Mouse (Mus musculus) brain, embryonic 14.5 days (tissue): ENCODE measurements around the gene Hist1h2ag. TPM values are rescaled to one million over a fixed set of nuclear protein-coding genes. Genes with fewer than 3 reads are reported as not detected.

Experiments used
- DNase-seq: peaks from one replicate; pipeline ENCODE4 v3.0.0-alpha.2; 2011; ENCODE audit warnings: low read depth
- CTCF ChIP-seq: fragments of 200-500 bp; IDR thresholded peaks from 2 replicates; pipeline ENCODE4 v1.5.1; 2012; ENCODE audit warnings: inconsistent platforms, mild to moderate bottlenecking, moderate library complexity, borderline replicate concordance; ENCODE audit not compliant: insufficient read depth, insufficient read length; ENCODE audit errors: extremely low read depth
- POLR2A ChIP-seq: fragments of 200-500 bp; IDR thresholded peaks from 2 replicates; pipeline ENCODE4 v1.6.1; 2012; ENCODE audit warnings: mild to moderate bottlenecking, inconsistent platforms, borderline replicate concordance; ENCODE audit not compliant: poor library complexity, insufficient read depth, insufficient read length, severe bottlenecking; ENCODE audit errors: extremely low read depth
- polyA plus RNA-seq: library from polyadenylated mRNA; depleted of rRNA; stranded (reverse); fragments of >200 nt; gene quantifications from 2 replicates; pipeline ENCODE4 v1.2.3, GENCODE M21; 2012

The Hist1h2ag gene
- polyA plus RNA-seq, 1 experiment: 32.1 TPM

DNA sequence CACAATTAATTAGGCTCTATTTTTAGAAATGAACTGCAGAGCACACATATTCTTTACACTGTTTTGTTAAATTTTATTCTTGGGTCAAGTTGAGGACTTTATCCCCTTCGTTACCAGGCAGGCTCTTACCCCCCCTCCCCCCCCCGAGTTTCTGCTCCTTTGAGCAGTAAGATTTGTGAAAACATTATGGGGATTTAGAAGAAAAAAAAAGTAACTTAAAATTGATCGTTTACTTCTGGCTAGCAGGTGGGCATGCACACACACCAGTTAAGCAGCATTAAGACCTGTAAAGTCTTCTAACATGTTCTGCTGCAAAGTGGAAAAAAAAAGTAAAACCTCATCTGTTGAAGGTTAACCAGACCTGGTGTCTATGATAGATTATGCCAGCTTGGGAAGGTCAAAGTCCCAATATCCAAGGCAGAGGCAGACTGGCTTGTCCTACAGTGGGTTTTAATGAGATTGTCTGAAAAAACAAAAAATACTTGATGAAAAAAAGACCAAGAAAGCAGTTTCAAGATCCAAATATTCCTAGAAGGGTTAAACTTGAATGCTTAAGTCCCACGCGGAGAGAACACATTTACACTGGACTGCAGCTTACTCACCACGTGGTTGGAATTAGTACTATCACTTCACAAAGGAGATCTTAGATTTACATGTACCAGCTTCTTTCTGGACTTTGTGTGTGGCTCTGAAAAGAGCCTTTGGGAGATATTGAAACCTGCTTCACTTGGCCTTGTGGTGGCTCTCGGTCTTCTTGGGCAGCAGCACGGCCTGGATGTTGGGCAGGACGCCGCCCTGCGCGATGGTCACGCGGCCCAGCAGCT is 8.1 kb downstream of the Hist1h2ag start:
- no peak for TF ChIP-seq POLR2A
- TF ChIP-seq CTCF: no peak
- peak; percentile 60 for DNase-seq

DNA sequence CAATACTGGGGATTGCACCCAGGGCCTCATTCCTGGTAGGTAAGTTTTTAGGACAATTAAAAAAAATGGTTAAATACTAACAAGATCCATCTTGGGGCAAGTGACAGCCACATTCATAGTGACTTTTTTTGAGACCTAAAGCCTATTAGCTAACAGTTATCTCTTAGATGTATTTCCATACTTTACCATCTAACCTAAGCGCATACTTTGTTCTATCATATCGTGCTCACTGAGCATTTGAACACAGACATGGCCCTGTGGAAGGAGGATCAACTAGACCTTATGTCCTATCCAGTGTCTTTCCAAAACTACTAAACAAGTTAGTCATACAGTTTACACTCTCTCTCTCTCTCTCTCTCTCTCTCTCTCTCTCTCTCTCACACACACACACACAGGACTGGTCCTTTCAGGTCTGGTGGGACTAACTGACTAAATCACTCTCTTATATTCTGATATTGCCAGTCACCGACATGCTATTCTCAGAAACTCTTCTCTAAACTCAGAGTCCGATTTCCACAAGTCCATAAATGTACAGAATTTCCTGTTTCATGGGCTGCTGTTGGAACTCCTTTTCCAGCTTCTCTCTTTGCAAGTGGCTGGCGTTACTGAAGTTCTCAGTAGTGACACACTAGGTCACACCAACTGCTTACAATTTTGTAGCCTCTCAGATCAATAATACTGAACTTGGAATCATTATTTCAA is 8.9 kb downstream of the Hist1h2ag start:
- DNase-seq: no peak
- TF ChIP-seq POLR2A (no peak), CTCF (no peak)

DNA sequence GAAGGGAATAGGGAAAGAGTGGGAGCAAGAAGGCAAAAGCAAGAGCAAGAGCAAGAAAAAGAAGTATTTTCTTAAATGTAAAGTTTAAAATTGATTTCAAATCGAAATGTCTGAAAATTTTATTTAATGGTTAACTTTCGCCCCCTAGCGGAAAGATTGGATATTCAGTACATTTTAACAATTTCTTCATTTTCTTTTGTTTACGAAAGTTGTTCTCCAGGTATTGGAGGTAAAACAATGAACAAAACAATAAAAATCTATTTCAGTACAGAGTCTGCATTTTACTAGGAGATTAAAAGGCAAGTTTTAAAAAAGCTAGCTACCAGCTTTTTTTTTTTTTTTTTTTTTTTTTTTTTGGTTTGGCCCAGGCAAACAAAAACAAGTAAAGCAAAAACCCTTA is 12.3 kb downstream of the Hist1h2ag start:
- peak; percentile 34; the same call in 1 of the 2 replicates for TF ChIP-seq CTCF
- no peak for TF ChIP-seq POLR2A
- DNase-seq: peak; percentile 72

DNA sequence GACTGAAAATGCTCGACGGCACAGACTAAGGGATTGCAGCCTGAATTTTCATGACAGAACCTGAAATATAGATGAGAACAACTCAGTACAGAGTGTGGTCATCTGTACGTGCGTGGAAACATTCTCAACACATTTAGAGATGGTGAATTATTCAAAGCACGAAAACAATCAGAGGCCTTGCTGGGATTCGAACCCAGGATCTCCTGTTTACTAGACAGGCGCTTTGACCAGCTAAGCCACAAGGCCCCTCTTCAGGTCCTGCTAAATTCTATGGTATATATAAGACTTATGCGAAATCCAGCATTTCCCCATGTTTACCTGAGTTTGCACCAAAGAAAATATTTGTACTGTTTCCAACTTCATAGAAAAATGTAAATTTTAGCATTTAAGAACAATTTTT is 12.8 kb downstream of the Hist1h2ag start:
- TF ChIP-seq POLR2A: no peak
- TF ChIP-seq CTCF: no peak
- no peak for DNase-seq

DNA sequence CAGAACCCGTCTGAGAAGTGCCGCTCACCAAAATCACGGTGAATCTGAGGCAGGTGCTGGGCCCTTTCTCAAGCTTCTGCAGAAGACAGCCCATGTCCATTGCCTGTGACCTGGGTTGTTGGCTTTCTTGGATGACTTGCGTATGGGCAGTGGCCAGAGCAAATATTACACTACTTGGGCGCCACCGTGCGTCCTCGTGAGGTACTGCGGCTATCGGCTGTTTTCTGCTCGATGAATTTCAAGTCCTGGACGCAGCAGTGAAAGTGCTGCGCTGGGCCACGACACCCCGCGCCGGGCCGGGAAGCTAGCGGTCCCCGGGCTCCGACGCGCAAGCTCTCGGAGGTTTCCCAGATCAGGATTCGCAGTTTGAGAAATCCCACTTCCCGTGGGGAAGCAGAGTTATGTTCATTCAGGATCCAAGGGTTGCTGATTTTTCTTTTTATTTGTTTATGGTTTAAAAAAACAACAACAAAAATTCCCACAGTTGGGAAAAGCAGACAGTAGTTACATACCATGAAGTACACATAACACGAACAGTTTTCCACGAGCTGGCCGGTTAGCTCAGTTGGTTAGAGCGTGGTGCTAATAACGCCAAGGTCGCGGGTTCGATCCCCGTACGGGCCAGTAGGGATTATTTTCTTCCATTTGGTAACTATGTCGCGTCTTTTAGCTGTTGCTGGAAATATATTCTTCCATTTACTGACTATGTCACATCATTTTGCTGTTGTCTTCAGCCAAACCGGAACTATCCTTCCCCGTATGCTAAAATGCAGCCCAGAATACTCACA is 13.9 kb downstream of the Hist1h2ag start:
- TF ChIP-seq CTCF (peak; percentile 94), POLR2A (no peak)
- peak; percentile 95 for DNase-seq

DNA sequence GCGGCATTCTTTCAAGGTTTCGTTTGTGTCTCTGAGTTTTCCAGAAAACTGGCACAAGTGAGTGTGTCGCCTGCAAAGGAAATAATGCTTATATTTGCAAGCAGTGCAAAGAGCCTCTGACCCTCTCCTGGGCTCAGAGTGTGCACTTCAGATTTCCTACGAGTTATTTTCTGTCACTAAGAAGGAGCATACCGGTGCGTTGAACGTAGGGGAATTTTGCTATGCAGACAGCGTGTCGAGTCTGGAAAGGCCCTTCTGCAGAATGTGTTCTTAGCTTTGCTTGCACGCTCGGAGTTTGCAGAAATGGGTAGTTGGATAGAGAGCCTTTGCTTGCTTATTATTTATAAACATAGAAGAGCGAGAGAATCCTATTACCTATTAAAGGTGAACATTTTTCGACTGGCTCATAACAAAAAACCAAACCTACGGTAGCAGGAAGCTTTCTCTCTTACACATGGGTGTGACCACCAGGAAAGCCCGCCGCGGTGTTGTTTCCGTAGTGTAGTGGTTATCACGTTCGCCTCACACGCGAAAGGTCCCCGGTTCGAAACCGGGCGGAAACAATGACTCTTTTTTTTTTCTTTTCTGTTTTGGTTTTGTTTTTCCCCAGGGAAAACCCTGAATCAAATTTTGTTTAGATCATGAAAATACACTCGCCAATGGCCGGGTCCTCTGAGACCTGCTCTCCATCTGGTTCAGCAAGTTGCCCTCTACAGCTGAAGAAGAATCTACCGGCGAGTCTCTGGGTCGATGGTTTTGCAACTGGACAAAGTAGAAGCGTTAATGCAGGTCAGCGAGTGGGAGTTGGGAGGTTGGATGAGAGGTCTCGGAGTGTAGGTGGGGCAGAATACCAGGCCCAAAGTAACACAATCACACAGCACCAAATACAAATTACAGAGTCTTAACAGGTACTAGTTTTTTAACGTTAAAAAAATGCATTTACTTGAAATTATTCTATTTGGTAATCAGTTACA is 16.4 kb downstream of the Hist1h2ag start:
- no peak for TF ChIP-seq POLR2A
- TF ChIP-seq CTCF: no peak
- peak; percentile 91 for DNase-seq

DNA sequence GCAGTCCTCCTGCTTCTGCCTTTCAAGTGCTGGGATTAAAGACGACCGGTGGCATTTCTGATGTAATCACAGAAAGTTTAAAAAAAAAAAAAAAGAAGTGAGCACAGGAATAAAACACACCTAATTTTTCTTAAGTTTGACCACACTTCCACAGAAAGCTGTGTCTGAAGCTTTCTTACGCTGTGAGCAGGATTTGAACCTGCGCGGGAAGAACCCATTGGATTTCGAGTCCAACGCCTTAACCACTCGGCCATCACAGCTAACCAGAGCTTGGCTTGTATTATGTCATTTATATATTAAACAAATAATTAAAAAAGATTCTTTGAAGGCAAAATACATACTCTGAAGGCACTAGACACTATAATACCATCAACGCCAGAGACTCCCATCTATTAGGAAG is 20.5 kb downstream of the Hist1h2ag start:
- TF ChIP-seq CTCF: no peak
- no peak for TF ChIP-seq POLR2A
- peak; percentile 92 for DNase-seq

DNA sequence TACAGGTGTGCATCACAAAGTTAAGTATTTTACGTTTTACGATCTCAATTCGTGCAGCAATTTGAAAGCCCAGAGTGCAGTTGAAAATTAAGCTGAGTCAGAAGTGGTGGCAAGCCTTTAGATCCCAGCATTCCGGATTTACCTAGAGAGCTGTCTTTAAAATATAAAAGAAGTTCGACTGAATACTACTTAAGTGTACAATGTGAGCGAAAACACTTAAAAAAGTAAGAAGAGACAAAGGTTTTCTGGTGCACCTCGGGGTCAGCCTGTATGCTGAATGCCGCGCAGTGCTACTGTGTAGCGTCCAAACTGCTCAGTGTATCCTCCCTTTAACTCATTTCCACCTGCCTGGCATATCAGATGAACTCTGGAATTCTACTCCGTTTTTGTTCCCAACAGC is 21.2 kb downstream of the Hist1h2ag start:
- TF ChIP-seq POLR2A: no peak
- TF ChIP-seq CTCF: no peak
- peak; percentile 49 for DNase-seq

DNA sequence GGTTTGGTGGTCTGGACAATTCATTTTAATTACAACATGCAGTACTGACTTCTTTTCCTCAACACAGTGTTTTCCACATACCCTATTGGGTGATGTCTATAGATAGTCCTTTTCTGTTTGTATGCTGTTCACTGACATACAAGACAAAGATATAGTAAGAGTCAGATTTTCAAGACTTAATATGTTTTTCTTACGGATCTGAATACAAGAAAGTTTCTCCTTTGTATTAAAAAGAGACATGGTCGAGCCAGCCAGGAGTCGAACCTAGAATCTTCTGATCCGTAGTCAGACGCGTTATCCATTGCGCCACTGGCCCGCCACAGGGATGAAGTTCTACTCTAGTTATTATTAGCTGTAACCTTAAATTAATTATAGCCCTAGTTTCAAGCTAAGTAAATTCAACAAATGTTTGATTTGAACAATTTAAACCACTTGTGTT is 21.8 kb downstream of the Hist1h2ag start:
- no peak for TF ChIP-seq POLR2A
- TF ChIP-seq CTCF: no peak
- peak; percentile 72 for DNase-seq

DNA sequence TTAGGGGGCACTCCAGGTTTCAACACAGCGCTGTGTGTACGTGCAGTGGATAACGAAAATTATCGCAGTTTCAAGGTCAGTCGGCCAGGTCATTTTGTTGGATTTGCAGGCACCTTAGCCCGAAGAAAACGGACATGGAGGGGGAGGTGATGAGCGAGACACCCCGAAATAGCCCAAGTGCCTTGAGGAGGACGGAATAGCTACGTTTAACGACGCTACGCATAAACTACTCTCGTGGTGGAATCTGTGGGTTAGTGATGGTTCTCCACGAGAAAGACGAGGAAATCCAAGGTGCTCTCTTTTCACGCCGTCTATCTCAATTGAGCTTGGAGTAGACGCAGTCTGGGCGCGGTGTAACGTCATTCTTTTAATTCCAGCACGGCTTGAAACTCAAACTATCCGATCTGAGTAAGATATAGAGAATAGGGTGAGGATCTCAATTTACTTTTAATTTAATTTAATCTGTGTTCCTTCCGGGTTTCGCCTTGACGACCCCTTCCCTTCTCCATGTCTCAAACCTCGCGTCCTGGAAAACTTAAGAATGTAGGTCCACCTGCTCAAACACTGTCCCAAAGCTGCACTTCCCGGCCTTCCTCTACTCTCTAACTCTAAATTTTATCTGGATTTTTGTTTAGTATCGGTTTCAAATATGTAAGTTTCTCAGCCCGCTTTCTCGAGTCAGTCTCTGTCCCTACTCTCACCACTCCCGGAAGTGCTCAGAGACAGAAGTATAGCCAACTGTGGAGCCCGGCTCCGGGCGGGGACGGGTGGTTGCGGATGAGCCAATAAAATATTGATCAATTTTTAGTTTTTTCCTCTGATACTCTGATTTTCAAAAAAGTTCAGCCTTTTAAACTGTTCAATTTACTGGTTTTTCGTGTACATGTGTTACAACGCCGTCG is 22.6 kb downstream of the Hist1h2ag start:
- TF ChIP-seq POLR2A (no peak), CTCF (no peak)
- DNase-seq: no peak
